Mouse (Mus musculus): ENCODE data around the gene Epha1. TPM values are rescaled to one million over a fixed set of nuclear protein-coding genes. Genes with fewer than 3 reads are reported as not detected.
A peak's percentile ranks its signal among the peaks of the same experiment; 100 is the strongest.

Epha1 gene
- total RNA-seq, 2 experiments from 2014 or later: 0.60 to 0.72 TPM

DNA sequence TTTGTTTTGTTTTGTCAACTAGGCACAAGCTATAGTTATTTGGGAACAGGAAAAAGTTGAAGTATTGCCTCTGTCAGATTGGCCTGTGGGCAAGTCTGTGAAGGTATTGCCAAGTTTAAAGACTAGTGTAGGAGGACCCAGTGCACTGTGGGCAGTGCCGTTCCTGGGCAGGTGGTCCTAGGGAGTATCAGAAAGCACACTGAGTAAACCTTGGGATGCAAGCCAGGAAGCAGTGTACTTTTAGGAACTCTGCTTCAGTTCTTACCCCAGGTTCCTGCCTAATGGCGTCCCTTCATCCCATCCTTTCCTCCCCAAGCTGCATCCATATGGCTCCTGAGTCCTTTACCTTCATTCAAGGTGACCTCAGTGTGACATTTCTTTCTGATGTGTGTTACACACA, 2.1 kb upstream of the Epha1 start:
- intact Hi-C loops (cut with DNase I): no loop called here
- DNase-seq: no peak

DNA sequence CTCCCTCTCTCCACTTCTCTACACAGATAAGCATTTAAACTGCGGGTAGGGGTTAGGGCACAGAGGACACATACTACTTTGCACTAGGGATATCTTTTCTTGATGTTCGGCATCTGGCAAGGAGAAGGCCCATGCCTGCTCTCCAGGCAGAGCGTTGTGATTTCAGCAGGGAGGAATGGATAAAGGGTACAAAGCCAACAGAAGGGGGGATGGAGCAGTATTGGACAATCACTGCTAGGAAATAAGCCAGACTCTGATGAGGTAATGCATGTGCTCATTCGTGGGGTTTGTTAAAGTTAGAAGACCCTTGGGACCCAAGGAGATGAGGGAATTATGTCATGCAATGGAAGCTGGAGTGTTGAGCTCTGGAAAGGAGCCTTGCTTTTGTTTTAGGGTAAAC, 1.6 kb upstream of the Epha1 start:
- DNase-seq: peak; percentile 75 to 77
- intact Hi-C loops (cut with DNase I): no loop called here

DNA sequence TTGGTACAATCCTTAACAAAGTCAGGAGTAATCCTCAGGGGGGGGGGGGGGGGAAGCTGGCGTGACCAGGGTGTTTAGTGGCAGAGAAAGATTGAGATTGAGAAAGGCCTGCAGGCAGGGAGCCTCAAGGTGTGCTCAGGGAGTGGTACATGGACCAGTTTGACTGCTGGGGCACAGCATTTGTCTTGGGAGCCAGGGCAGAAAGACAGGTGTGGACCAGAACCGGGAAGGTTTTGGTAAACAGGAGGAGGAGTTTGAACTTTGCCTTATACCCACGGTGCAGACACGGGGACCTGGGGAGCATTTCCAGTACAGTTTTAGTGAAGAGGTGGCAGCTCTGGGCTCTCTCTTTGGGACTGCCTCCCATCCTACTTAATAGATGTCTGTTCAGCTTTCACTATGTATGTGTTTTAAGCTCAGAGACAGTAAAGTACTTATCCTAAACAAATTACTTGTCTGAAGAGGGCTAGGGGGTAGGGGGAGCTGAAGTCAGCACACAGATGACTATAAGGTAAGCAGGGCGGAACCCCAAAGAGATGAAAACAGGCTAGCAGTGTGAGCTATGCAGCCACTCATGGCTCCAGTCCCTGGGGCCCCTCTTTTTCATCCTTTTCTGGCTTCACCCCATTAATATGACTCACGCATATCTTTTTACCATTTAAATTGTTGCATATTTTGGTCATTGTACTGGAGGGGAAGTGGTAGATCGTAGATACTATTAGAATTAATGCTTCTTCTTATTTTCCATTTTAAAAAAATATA, 782 bp upstream of the Epha1 start:
- intact Hi-C loops (cut with DNase I): loop anchor here (2.0 kb wide), 1 partner anchor 23 kb away; no protein-coding TSS in a partner anchor
- no peak for DNase-seq

DNA sequence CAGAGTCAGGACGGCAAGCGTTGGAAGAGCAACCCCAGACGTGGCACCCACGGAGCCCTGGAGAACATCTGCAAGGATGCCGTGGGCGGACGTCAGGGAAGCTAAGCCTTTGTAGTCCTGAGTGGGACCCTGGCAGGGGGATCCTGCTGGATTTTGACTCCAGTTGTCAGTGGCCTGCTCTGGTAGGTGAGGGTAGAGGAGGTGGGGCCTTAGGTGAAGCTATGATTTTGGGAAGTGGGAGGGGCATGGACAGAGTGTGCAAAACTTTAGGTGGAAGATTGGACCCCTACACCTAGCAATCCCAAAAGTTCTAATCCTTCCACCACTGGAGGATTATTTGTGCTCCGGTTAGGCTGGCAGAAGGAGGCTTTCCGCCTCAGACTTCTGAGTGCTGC, 650 bp downstream of the Epha1 start:
- intact Hi-C loops (cut with DNase I): loop anchor here (2.0 kb wide), 1 partner anchor 22 kb away; no protein-coding TSS in a partner anchor

DNA sequence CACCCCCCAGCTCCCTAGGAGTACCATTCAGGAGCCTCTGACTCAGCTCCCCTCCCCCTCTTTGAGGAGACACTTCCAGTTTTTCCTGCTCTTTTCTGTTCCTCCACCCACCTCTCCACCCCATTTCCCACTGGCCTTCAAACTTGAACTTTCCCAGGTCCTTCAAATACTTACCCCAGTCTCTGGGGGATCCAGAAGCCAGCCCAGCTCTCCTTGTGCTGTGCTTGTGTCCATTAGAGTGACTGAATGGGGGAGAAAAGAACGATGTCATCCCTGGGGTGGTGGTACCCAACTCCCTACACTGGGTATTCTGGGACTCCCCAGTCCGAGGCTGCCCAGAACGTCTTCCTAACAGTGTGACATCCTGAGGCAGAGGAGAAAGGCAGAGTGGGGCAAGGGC, 1.1 kb downstream of the Epha1 start:
- no peak for DNase-seq
- intact Hi-C loops (cut with DNase I): loop anchor here (2.0 kb wide), 1 partner anchor 21 kb away; no protein-coding TSS in a partner anchor

More for the DNA sequence above, 650 bp downstream of the Epha1 start:
- DNase-seq: no peak

DNA sequence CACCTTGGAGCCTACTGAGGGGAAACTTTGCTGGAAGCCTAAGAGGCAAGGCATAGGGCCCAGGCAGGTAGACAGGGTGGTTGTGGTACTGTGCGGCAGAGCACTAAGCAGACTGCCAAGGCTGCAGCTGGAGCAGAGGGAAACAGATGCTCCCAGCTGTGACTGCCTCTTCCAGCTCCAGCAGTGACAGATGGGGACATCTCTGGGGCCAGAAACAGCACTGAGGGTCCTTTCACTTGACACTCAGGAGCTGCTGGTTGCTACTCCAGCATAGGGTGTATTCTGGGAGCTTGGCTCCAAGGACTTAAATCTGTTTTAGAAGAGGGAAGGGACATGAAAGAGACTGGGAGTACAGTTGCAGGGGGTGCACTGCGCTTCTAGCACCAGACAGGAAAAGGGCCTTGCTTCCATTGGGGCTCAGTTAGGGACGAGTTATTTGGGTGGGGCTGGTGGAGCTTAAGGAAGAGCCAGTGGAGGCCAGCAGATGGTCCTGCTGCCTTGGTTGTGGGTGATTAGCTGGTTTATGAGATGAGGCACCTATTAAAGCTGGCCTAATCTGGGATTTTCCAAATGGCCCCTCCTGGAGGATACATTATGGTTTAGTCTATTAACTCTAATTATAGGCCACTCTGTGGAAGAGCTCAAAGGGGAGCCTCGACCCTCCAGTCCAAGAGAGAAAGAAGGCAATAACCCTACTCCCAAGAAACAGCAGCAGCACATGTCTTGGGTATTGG, 2.3 kb downstream of the Epha1 start:
- intact Hi-C loops (cut with DNase I): no loop called here
- DNase-seq: peak in 1 of 2 experiments; percentile 69

DNA sequence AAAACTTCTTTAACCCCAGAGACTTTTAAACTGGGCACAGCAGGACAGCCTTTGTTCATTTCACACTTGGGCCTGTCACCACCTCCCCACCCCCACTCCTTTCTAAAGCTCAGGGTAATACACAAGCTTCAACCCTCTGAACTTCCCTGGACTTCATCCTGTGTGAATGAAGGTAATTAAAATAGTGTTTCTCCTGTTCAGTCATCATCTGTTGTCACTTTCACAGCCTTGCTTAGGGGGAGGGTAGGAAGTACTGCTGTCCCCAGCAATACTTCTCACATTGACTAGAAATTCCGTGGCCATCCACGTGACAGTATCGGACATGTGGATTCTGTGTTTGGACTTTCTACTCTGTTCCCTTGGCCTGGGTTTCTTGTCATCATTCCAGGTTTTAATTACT, 3.2 kb downstream of the Epha1 start:
- intact Hi-C loops (cut with DNase I): no loop called here
- DNase-seq: peak in 1 of 2 experiments; percentile 69

DNA sequence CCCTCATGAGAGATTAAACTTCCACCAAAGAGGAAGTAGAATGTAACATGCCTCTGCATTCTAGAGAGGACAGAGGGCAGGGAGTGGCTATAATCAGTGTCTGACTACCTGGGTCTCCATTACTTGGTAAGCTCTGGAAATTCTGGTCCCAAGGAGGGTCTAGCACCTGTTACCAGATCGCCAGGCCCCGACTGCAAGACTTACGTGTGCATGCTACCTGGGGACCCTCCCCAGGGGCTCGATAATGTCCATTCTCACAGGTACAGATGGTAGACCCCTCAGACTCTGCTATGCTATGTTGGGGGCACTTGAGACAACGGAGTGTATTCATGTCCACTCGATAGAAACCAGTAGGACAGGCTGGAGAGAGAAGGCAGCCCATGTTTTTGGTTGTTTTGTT, 7.9 kb downstream of the Epha1 start:
- intact Hi-C loops (cut with DNase I): no loop called here
- no peak for DNase-seq

DNA sequence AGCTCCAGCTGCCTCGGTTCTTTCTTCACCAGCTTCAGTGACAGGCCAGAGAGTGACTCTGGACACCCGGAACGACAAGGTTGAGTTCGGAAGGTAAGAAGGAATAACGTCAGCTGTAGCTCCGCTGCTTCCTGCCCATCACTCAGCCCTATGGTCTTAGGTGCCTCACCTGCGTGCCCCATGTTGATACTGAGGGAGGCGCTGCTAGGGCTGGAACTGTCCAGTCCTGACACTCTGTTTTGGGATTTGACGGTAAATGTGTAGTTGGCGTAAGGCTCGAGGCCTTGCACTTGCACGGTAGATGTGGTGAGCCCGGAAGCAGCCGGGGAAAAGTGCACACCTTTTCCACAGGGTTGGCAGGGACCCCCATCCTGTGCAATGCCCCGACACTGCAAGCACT, 8.5 kb downstream of the Epha1 start:
- intact Hi-C loops (cut with DNase I): no loop called here

DNA sequence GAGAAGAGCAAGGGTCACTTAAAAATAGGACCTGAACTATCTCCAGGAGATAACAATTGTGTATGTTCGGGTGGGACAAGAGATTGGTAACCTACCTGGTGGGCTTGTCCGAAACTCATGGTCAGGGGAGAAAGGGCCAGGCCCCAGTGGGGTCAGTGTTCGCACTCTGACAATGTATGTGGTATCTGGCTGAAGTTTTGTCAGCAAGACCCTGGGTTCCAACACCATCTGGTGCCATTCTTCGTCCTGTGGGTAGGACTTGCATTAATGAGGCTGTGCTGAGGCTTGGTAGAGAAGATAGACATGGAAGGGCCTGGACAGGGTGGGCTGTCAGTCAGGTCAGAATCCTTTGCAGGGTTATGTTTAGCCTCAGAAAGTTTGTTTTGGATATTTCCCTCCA, 9.0 kb downstream of the Epha1 start:
- DNase-seq: no peak
- intact Hi-C loops (cut with DNase I): no loop called here

More for the DNA sequence above, 8.5 kb downstream of the Epha1 start:
- no peak for DNase-seq

DNA sequence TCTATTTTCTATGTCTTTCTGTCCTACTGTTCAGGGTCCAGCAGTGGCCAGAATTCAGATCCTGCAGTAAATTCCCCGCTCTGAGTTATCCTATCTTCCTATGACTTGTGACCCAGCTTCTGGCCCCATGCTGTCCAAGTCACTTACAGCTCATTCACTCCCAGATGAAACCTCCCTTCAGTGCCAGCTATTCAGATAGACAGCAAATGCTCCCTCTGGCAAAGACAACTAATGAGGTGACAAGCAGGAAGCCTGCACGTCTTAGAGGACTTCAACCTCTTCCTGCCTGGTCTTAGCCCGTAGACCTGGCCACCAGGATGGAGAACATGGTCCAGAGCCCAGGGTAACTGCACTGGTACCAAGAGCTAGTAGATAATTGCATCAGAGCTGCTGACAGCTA, 10.1 kb downstream of the Epha1 start:
- DNase-seq: no peak
- intact Hi-C loops (cut with DNase I): no loop called here

DNA sequence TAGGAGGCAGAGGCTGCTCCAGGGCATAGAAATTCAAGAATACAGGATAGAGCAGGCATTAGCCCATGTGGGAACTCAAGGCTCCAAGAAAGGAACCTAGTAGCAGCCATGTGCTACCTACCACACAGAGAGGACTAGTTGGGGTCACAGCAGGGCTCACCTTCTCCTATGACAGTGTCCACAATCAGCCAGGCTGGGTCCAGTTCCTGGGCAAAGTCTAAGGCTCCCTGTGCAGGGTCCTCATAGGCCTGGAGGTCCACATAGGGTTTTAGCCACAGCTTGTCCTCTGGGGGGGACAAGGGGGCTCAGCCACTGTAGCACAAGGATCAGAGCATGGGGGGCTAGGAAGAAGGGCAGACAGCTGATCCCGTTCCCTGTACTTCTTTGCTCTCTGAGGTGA, 10.6 kb downstream of the Epha1 start:
- DNase-seq: no peak

DNA sequence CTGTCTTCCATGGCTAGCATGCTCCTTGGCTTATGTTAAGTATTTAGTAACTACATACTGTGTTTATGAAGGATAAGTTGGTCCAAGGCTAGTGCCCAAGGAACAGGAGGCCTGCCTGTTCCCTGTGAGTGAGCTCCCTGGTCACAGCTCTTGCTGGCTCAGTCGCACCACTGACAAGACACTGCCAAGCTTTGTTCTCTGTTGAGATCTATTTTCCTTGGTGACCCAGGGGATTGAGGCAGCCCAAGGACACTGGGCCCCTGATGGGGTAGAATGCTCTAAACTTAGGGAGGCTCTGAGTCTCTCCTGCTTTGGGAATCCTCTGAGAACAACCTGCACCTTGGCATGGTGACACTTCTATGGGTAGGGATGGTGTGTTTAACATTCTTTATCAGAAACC, 11.0 kb downstream of the Epha1 start:
- DNase-seq: no peak
- intact Hi-C loops (cut with DNase I): no loop called here

More for the DNA sequence above, 10.6 kb downstream of the Epha1 start:
- intact Hi-C loops (cut with DNase I): no loop called here

DNA sequence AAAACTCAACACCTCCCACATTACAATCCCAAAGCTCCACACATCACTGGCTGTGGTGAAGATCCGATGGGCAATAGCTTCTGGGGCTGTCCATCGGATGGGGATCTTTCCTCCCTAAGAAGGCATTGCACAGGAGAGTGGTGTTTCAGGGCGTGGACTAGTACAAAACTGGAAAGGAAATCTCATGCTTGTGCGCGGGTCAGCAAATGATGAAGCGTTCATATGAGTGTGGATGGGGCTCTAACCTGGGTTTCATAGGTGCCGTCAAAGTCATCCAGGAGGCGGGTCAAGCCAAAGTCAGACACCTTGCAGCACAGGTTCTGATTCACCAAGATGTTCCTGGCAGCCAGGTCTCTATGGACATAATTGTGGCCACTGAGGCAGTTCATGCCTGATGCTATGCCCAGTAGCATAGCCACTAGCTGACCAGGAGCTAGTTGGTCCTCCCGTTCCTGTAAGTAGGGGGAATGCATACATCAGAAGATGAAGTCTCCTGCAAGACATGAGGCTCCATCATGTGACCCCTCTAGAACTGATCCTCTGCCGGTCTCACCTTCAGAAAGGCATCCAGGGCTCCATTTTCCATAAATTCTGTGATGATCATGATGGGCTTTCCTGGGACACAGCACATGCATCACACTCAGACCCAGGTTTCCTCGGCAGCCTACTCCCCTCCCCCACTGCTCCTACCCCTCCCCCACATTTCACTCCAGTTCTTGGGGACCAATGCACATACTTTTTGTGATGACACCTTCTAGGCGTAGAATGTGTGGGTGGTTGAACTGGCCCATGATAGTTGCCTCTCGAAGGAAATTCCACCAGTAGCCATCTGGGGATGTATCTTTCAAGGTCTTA, 11.8 kb downstream of the Epha1 start:
- DNase-seq: no peak
- intact Hi-C loops (cut with DNase I): no loop called here

DNA sequence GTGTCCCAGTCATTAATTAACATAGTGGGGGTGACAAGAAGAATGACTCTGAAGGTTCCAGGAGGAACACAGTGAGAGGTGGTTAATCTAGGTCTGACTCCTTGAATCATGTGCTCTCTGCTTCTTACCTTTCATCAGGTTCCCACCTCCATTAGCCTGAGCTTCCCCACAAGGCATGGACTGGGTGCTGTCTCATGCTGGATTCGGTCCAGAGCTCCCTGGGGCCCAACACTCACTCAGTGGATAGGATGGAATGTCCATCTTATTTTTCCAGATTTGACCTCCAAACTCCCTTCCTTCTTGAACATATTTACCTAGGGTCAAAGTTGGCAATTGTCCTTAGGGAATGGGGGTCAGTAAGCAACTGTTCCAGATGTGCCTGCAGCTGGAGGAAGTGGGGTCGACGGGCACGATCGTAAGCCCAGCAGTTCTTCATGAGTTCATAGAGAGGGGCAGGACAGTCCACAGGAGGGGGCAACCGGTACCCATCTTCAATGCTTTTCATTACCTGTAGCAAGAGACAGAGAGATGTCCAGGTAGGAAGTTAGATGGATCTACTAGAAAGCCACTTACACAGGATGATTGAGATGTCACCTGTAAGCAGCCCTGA, 12.7 kb downstream of the Epha1 start:
- intact Hi-C loops (cut with DNase I): no loop called here
- no peak for DNase-seq

DNA sequence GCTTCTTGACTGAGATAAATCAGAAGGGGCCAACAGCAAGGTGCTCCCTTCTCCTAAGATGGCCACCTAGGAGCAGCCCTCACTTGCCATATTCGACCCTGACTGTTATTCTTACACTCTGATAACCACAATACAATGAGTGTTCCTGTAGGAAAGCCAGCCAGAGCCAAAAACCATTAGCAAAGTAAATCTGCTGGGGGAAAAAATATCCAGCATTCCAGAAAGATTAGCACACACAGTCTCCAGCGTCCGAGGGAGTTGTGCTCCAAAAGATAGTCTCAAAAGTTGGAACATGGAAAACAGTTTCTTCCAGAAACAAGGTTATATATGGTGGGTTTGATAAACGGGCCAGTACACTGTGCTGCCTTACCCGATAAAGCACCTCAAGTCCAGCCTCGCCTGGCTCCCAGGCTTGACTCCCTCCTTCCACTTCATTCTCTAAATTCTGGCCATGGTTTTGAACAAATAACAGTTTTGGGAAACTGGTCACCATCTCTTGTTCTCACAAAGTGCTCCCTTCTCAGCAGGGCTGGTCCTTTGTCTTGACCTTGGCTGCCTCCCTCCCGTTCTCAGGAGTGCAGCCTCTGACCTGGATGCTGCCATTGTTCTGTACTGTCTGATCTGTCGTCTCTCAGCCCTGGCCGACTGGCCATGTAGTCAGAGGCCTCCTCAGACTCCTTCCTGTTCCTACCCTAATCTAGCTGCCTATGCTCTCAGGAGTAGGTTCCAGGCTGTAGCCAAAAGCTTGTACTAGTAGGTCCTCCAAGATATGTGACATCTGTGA, 13.5 kb downstream of the Epha1 start:
- no peak for DNase-seq
- intact Hi-C loops (cut with DNase I): no loop called here

DNA sequence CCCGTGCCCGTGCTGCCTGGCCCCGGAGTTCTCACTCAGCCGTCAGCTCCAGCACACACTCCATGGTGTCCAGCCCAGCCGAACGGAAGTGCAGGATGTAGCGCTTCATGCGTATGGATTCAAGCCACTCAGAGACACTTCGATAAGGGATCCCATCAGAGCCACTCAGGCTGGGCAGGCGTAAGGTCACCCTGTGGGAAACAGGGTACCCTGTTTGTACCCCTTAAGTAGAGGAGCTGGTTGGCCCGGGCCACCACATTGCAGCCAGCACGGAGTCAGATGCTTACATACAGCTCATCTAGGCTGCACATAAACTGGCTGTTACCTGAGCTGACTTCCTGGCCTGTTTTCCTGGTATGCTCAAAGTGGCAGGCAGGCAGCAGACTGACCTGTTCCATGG, 14.2 kb downstream of the Epha1 start:
- intact Hi-C loops (cut with DNase I): no loop called here
- DNase-seq: no peak

DNA sequence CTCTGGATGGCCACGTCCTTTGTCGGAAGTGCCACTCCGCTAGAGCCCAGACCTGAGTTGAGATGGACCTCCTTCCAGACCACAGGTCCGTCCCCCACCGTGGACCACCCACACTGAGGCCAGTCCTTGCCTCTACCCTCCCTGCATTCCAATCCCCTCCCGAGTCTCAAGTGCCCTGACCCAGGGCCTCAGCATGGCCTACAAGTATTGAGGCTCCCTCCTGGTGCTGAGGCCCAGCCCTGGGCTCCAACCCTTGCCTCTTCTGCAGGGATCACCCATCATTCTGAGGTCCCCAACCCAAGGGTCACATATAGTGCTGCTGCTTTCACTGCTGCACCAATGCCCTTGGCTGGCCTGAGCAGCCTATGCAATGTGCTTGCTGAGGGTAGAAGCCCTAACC, 15.2 kb downstream of the Epha1 start:
- DNase-seq: no peak
- intact Hi-C loops (cut with DNase I): no loop called here

DNA sequence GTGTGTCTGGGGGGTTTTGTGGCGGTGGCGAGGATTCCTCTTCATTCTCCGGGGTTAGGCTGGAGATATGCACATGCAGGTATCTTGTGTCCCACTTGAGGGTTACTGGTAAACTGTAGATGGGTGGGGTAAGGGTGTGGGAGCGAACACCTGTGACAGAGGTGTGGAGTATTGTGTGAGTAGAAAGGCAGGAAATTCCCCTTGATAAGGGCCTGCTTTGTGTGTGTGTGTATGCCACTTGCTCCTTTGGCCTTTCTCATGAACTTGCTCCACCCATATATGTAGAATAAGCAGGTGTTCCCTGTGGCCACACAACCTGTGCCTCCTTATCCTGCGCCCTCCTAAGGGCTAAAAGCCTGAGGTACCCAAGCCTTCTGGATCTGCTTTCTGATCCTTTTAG, 16.2 kb downstream of the Epha1 start:
- DNase-seq: no peak
- intact Hi-C loops (cut with DNase I): no loop called here

All from heart, postnatal 10 days (tissue).